Mouse (Mus musculus): Measurements from ENCODE around the gene Parp2. TPM values are rescaled to one million over a fixed set of nuclear protein-coding genes. Genes with fewer than 3 reads are reported as not detected.
"Not testable (repeated sequence)": the region's sequence is repeated elsewhere in the genome, so short reads cannot be mapped to it uniquely, and the experiment has no call there.

Gene Parp2
- polyA plus RNA-seq, 1 experiment from 2014 or later: 65.0 TPM

DNA sequence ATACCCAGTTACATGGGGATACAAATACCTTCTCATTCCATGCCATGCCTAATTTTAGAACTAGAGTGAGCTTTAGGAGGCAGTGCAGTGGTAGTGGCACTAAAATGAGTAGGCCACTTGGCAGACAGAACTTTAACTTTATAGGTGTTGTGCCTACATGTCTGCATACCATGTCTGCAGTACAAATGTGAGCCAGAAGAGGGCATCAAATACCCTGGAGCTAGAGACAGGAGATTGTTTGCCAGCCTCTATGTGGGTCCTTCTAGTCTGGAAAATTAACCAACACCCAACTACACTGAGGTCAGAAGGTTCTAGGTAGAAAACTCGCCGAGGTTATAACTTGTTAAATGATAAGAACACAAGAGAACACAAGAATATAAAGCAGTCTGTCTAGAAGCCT is 9.1 kb upstream of the Parp2 start:
- Histone ChIP-seq H3K4me1 (no peaks in the 10 kb centered on the region), H3K4me3 (no peak overlapping the region), H3K9me3 (replicated peaks) (no peaks in the 10 kb centered on the region), H3K9ac (no peak overlapping the region), H3K4me2 (no peak overlapping the region), H3K27me3 (no peaks in the 10 kb centered on the region), H3K36me3 (ENCODE audit: poor library complexity, severe bottlenecking) (no peaks in the 10 kb centered on the region), H3K27ac (no peak overlapping the region)
- no peak for ATAC-seq
- 60% methylated on average over 2 of the region's 2 CpGs for WGBS

- Histone ChIP-seq H3K4me3 (no peak overlapping the region), H3K9me3 (replicated peaks) (no peaks in the 10 kb centered on the region)
- ATAC-seq: peak; percentile 59; the same call in 1 of the 2 replicates
Observed at GRCm38 (mm10) chr14:50799502-50800259, 8.0 kb upstream of the Parp2 start.

DNA sequence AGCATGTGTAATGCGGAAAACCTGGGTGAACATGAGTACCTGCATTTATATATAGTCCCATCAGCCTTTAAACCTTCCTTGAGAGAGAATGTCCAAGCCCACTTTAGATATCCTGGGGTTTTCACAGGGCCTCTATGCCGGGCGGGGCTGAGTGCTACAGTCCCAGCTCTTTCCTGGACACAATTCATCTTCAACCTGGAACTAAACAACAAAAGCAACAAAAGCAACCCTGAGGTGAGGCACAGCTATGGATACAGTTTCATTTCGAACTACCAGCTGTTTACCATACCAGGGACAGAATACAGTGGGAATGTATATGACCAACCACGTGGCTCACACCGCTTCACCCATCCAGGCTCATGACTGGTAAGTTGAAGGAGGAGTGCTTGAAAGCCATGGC is 5.2 kb upstream of the Parp2 start:
- no peak overlapping the region for H3K27ac ChIP-seq
- H3K4me3 ChIP-seq: no peak overlapping the region
- ATAC-seq: no peak
- no peaks in the 10 kb centered on the region for H3K27me3 ChIP-seq
- H3K9me3 ChIP-seq (replicated peaks): no peaks in the 10 kb centered on the region
- WGBS: 88% methylated on average over 6 of the region's 6 CpGs
- no peak overlapping the region for H3K4me2 ChIP-seq
- no peak overlapping the region for H3K9ac ChIP-seq
- H3K36me3 ChIP-seq (ENCODE audit: poor library complexity, severe bottlenecking): no peaks in the 10 kb centered on the region
- H3K4me1 ChIP-seq: 0 out of 2 replicates have a peak, but pooled peaks cover 3% of the 10 kb centered on the region

More at GRCm38 (mm10) chr14:50799502-50800259, 8.0 kb upstream of the Parp2 start:
- Histone ChIP-seq H3K27ac (no peak overlapping the region), H3K36me3 (ENCODE audit: poor library complexity, severe bottlenecking) (no peaks in the 10 kb centered on the region), H3K4me1 (no peaks in the 10 kb centered on the region), H3K4me2 (peak overlapping the region; percentile 30; the same call in 1 of the 2 replicates), H3K27me3 (no peaks in the 10 kb centered on the region), H3K9ac (no peak overlapping the region)
- WGBS: 5% methylated on average over 3 of the region's 3 CpGs

DNA sequence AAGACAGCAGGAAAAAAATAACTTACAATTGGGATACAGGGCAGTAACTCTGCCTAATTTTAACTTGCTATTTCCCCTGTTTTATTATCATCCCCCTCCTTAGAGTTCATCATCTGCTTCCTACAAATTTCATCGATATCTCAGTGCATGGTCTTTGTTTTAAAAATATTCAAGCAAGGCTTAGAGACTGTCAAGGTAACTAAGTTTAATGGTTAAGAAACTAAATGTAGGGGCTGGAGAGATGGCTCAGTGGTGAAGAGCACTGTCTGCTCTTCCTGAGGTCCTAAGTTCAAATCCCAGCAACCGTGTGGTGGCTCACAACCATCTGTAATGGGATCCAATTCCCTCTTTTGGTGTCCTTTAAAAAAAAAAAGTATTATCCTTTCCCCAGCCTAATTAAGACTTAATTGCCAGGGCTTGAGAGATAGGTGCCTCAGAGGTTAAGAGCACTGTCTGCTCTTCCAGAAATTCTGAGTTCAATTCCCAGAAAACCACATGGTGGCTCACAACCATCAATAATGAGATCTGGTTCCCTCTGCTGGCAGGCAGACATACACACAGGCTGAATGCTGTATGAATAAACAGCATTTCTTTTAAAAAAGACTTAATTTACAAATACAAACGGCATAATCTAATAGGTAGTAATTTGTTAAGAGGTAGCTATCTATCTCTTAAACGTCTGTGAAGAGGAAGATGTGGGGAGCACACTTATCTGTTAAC is 4.6 kb upstream of the Parp2 start:
- H3K4me3 ChIP-seq: no peak overlapping the region
- no peaks in the 10 kb centered on the region for H3K9me3 ChIP-seq (replicated peaks)
- WGBS: 58% methylated on average over 4 of the region's 4 CpGs
- H3K4me2 ChIP-seq: no peak overlapping the region
- H3K9ac ChIP-seq: no peak overlapping the region
- no peak for ATAC-seq
- H3K4me1 ChIP-seq: 0 out of 2 replicates have a peak, but pooled peaks cover 3% of the 10 kb centered on the region
- H3K27me3 ChIP-seq: no peaks in the 10 kb centered on the region
- H3K27ac ChIP-seq: no peak overlapping the region
- no peaks in the 10 kb centered on the region for H3K36me3 ChIP-seq (ENCODE audit: poor library complexity, severe bottlenecking)

- Histone ChIP-seq H3K9me3 (replicated peaks) (no peaks in the 10 kb centered on the region), H3K27me3 (no peaks in the 10 kb centered on the region), H3K36me3 (ENCODE audit: poor library complexity, severe bottlenecking) (no peaks in the 10 kb centered on the region), H3K4me1 (peaks cover 7% of the 10 kb centered on the region; the same call in 1 of the 2 replicates), H3K4me3 (no peak overlapping the region), H3K9ac (no peak overlapping the region), H3K4me2 (no peak overlapping the region), H3K27ac (no peak overlapping the region)
- ATAC-seq: no peak
- WGBS: 79% methylated on average over 13 of the region's 13 CpGs
Observed at GRCm38 (mm10) chr14:50804683-50805082, 3.0 kb upstream of the Parp2 start.

DNA sequence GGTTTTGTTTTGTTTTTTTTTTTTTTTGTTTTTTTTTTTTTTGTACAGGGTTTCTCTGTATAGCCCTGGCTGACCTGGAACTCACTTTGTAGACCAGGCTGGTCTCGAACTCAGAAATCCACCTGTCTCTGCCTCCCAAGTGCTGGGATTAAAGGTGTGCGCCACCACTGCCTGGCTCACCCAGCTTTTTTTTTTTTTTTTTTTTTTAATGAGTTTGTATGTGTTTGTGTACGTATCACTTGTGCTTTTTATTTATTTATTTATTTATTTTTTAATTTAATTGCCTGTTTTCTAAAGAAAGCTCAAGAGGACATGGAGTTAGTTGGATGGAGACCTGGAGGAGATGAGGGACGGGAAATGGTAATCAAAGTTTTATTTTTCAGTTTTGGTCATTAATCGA is 1.2 kb upstream of the Parp2 start:
- H3K4me3 ChIP-seq: peak overlapping the region; percentile 54; the same call in 1 of the 2 replicates
- H3K9ac ChIP-seq; H3K9me3 ChIP-seq (replicated peaks); ATAC-seq; H3K27ac ChIP-seq; H3K4me1 ChIP-seq; H3K27me3 ChIP-seq: not testable (repeated sequence)
- peaks cover 10% of the 10 kb centered on the region for H3K36me3 ChIP-seq (ENCODE audit: poor library complexity, severe bottlenecking)
- 0 out of 2 replicates have a peak overlapping the region, but pooled peaks have one; percentile 64 for H3K4me2 ChIP-seq
- WGBS: 81% methylated on average over 5 of the region's 5 CpGs

DNA sequence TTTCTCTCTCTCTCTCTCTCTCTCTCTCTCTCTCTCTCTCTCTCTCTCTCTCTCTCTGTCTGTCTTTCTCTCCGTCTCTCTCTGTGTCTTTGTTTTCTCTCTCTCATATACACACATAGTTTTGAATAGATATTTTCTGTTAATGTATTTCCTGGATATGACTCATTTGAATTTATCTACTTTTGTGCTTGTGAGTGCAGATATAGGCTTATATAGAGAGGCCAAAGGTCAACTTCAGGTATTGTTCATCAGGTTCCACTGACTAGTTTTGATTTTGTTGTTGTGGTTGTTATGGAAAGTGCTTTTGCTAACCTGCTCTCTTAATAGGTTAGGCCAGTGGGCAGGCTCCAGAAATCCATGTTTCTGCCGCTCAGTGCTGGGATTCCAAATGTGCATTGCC is 5.4 kb downstream of the Parp2 start:
- ATAC-seq: no peak
- Histone ChIP-seq H3K9ac (no peak overlapping the region), H3K27ac (no peak overlapping the region), H3K4me2 (no peak overlapping the region), H3K4me1 (peaks cover 4% of the 10 kb centered on the region; the same call in 1 of the 2 replicates), H3K9me3 (replicated peaks) (no peaks in the 10 kb centered on the region), H3K36me3 (ENCODE audit: poor library complexity, severe bottlenecking) (peaks cover 68% of the 10 kb centered on the region), H3K4me3 (no peak overlapping the region), H3K27me3 (no peaks in the 10 kb centered on the region)
- 93% methylated on average over 2 of the region's 2 CpGs for WGBS

DNA sequence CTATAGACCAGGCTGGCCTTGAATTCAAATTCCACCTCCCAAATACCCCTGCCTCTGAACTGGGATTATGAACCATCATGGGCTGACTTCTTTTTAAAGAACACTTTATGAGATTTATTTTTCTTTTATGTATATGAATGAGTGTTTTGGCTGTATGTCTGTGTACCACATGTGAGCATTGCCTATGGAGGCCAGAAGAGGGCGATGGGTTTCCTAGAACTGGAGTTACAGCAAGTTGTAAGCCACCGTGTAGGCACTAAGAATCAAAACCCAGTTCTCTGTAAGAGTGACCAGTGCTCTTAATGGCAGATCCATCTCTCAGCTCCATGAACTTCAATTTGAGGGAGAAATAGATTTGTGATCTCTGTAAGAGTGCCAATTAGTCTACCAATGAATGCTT is 15.6 kb downstream of the Parp2 start:
- Histone ChIP-seq H3K36me3 (ENCODE audit: poor library complexity, severe bottlenecking) (peaks cover 53% of the 10 kb centered on the region), H3K27ac (no peak overlapping the region), H3K4me1 (no peaks in the 10 kb centered on the region), H3K27me3 (no peaks in the 10 kb centered on the region), H3K4me2 (no peak overlapping the region), H3K4me3 (no peak overlapping the region), H3K9ac (no peak overlapping the region), H3K9me3 (replicated peaks) (no peaks in the 10 kb centered on the region)
- 86% methylated on average over 2 of the region's 2 CpGs for WGBS
- ATAC-seq: no peak

DNA sequence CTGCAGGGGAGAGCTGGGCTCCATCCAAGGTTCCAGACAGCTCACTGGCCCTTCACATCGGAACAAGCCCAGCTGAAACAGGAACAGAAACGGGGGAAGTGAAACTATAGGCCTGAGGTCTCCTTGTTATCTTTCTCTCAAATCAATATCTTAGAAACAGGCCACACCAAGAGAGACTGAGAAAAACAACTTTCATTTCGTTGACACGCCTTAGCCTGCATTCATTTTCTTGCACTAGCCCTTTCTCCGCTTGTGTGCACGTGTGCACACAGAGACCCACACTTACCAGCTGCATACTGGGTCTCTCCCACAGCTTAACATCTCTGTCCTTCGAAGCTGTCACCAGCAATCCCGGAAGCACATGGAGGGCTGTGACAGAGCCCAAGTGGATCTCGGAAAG is 16.6 kb downstream of the Parp2 start:
- no peaks in the 10 kb centered on the region for H3K9me3 ChIP-seq (replicated peaks)
- H3K4me1 ChIP-seq: no peaks in the 10 kb centered on the region
- WGBS: 89% methylated on average over 9 of the region's 9 CpGs

GRCm38 (mm10) chr14:50826579-50826978 is 18.9 kb downstream of the Parp2 start:
- Histone ChIP-seq H3K9me3 (replicated peaks) (no peaks in the 10 kb centered on the region), H3K4me3 (no peak overlapping the region), H3K4me2 (no peak overlapping the region), H3K27me3 (no peaks in the 10 kb centered on the region), H3K4me1 (no peaks in the 10 kb centered on the region), H3K36me3 (ENCODE audit: poor library complexity, severe bottlenecking) (peaks cover 22% of the 10 kb centered on the region), H3K9ac (no peak overlapping the region), H3K27ac (no peak overlapping the region)
- 89% methylated on average over 4 of the region's 4 CpGs for WGBS
- ATAC-seq: no peak

More for the DNA sequence above, 16.6 kb downstream of the Parp2 start:
- H3K27me3 ChIP-seq: no peaks in the 10 kb centered on the region
- no peak overlapping the region for H3K4me3 ChIP-seq
- no peak overlapping the region for H3K27ac ChIP-seq
- peaks cover 45% of the 10 kb centered on the region for H3K36me3 ChIP-seq (ENCODE audit: poor library complexity, severe bottlenecking)
- ATAC-seq: no peak
- H3K4me2 ChIP-seq: no peak overlapping the region
- no peak overlapping the region for H3K9ac ChIP-seq

DNA sequence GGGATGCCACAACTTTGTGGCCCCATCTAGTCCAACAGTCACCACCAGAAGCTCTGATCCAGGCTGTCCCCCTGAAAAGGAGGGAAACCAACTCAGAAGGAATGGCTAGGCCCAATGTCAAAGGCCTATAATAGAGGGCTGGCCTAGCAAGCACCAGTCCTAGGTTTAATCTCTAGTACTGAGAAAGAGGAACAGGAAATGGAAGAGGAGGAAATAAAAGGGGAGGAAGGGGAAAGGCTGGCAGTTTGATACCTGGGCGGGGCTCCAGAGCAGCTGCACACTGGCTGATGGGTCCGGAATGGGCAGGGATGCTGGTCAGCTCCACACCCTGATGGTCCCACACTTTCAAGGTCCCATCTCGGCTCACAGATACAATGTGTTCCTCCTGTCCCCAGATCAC is 22.2 kb downstream of the Parp2 start:
- Histone ChIP-seq H3K9me3 (replicated peaks) (no peaks in the 10 kb centered on the region), H3K9ac (no peak overlapping the region), H3K4me2 (no peak overlapping the region), H3K27me3 (no peaks in the 10 kb centered on the region), H3K4me1 (no peaks in the 10 kb centered on the region), H3K27ac (no peak overlapping the region), H3K4me3 (no peak overlapping the region), H3K36me3 (ENCODE audit: poor library complexity, severe bottlenecking) (no peaks in the 10 kb centered on the region)
- ATAC-seq: no peak
- WGBS: 79% methylated on average over 3 of the region's 3 CpGs

GRCm38 (mm10) chr14:50833964-50834363 is 26.3 kb downstream of the Parp2 start:
- H3K27me3 ChIP-seq: no peaks in the 10 kb centered on the region
- no peak overlapping the region for H3K9ac ChIP-seq
- no peaks in the 10 kb centered on the region for H3K4me1 ChIP-seq
- no peaks in the 10 kb centered on the region for H3K9me3 ChIP-seq (replicated peaks)
- no peak overlapping the region for H3K4me2 ChIP-seq
- no peak for ATAC-seq
- 80% methylated on average over 10 of the region's 10 CpGs for WGBS
- no peak overlapping the region for H3K27ac ChIP-seq
- no peak overlapping the region for H3K4me3 ChIP-seq
- no peaks in the 10 kb centered on the region for H3K36me3 ChIP-seq (ENCODE audit: poor library complexity, severe bottlenecking)
